Mouse (Mus musculus) G1E (cell line): ENCODE results near the gene Kcnk16.

Experiments
- CTCF ChIP-seq: IDR thresholded peaks from 2 replicates; pipeline ENCODE4 v1.5.1; 2012; ENCODE audit warnings: low read depth, low read length, inconsistent platforms, mixed read lengths
- GATA1 ChIP-seq: IDR thresholded peaks from 2 replicates; pipeline ENCODE4 v1.6.1; 2012; ENCODE audit warnings: borderline replicate concordance, low read length, inconsistent platforms, mixed read lengths
- TAL1 ChIP-seq: conservative IDR thresholded peaks from 2 replicates; pipeline ENCODE4 v1.6.1; 2012; ENCODE audit warnings: low read depth, low read length, inconsistent platforms, mixed read lengths

GRCm38 (mm10) chr14:20248001-20248400 lies 21.0 kb downstream of the Kcnk16 start:
- TF ChIP-seq CTCF (no peak), GATA1 (no peak), TAL1 (no peak)
